Mouse (Mus musculus) adrenal gland, adult 8-10 months (tissue): ENCODE results near the gene Olfr1276. TPM values are rescaled to one million over a fixed set of nuclear protein-coding genes. Genes with fewer than 3 reads are reported as not detected.

Experiments used
- DNase-seq: peaks from one replicate; pipeline ENCODE4 v3.0.0; 2022
- total RNA-seq, 4 experiments: library from RNA; stranded (reverse); gene quantifications; 2 replicates each; pipeline ENCODE4 v1.2.4; 2022

Olfr1276 gene
- not detected for total RNA-seq

DNA sequence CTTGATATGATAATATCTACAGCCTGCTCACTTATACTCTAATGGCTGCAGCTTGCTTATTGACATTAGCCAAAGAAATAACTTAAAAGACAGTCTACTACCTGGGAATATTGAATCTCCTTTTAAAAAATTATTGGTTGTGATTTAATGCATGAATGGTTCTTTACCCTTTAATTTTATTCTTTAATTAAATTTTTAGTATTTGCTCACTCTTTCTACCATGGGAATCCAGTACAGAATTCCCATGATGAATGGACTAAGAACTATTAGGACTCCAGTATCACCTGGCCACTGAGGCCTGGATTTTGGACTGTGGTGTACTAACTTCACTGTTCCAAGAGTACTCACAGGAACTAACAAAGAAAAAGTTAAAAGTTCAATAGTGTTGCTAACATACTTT is at the start of gene Olfr1276:
Olfr1276 (plus strand) TSS at position 301 of the 400 bp plus-strand sequence.
- DNase-seq, result no peak

DNA sequence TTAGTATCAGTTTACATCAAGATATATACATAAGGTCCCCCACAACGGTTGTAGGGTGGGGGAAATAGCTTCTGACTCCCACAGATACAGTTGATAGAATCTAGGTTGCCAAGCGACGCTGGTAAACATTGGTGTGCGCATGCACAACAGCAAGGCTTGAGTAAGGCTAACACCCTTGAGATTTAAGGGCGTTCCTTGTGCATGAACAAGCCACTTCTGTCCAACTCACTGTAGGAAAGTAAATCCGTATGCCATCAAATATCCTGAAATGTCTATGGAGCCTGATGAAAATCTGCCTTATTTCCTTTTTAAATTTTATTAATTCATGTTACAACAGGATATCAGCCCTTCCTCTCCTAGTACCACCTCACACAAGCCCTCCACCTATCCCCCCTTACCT is 24.8 kb upstream of the Olfr1276 start, which contains the start of gene 4930430A15Rik:
4930430A15Rik (minus strand) TSS at position 101 of the 400 bp plus-strand sequence.
- DNase-seq, result no peak

DNA sequence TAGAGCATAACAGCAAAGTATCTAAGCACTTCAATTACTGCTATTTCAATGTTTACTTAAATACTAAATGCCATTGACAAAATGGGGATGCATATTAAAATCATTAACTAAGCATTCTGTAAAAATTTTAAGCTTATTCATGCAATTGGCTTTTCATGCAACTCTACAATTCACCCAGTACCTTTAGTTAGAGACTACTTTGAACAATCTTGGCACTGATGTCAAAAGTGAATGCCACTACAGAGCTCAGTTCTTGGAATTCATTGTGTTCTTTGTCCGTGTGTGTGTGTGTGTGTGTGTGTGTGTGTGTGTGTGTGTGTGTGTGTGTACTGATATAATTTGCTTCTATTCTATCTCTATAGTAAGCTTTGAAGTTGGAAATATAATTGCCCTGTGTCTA is 19.1 kb upstream of the Olfr1276 start, which contains the start of gene Olfr1275:
Olfr1275 (minus strand) TSS at position 101 of the 400 bp plus-strand sequence.
- DNase-seq, result no peak

DNA sequence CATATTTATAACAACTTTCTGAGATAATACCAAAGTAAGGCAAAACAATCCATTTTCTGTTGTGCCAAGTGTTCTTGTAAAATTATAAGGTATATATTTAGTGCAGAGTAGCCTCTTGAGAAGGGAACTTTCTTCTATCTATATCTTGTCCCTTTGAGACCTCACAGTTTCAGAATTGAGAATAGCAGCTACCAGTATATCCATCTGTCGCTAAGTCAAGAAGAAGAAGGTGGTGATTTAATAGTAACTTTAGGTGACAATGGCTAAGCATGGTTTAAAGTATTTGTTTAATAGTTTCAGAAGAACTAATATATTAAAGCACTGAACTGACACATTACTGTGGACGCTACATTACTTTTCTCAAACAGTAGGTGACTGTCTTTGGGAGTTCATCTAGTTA is 19.7 kb downstream of the Olfr1276 start, which contains the start of gene Olfr1277:
Olfr1277 (minus strand) TSS at position 101 of the 400 bp plus-strand sequence.
- no peak for DNase-seq

DNA sequence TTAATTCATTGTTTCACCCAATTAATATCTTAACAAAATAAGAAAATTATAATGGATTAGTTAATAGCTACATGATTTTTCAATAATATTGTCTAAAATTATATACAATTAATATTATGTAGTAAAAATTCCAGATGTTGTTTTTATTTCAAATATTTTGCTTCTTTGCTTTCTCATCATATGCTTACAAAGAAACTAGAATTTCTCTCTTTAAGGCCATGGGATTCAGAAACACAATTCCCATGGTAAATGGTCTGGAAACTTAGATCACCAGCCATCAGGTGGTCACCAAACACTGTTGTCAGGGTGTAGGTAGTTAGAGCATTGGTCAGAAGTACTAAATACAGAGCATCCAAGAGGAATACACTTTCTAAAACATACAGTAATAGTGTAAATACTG is 35.5 kb downstream of the Olfr1276 start, which contains the start of gene Olfr1278:
Olfr1278 (plus strand) TSS at position 301 of the 400 bp plus-strand sequence.
- no peak for DNase-seq

DNA sequence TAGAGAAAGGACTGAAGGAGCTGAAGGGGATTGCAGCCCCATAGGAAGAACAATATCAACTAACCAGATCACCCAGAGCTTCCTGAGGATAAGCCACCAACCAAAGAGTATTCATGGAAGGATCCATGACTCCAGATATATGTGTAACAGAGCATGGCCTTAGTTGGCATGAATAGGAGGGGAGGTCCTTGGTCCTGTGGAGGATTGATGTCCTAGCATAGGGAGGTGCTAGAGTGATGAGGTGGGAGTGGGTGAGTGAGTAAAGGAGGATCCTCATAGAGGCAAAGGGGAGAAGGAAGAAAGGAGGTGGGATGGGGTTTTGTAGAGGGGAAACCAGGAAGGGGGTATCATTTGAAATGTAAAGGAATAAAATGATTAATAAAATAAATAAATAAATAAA is 44.2 kb downstream of the Olfr1276 start:
- no peak for DNase-seq

DNA sequence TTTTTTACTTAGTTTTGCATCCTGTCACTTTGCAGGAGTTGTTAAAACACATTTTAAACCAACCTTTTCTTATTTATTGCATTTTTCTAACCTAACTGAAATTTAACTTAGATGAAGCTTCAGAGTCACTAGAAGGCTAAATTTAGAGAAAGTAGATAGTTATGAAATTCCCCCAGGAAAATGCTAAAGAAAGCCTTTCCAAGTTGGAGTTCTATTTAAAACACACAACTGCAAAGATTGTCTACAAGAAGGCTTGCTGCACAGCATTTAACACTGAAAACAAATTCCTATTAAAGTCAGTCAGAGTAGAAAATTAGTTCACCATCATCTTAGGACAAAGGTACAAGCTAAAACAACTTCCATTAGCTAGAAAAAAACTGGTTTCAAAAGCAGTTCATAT is 46.1 kb downstream of the Olfr1276 start, which contains the start of gene Olfr1279:
Olfr1279 (plus strand) TSS at position 262 of the 400 bp plus-strand sequence.
- DNase-seq, result no peak

Other genes starting within 250 kb of the Olfr1276 start
- not detected for gene Gm13941, start 148.5 kb upstream of the Olfr1276 start, total RNA-seq
- gene Gm15130, start 101.6 kb upstream of the Olfr1276 start, total RNA-seq, result not detected
- not detected for gene 4930430A15Rik, start 24.9 kb upstream of the Olfr1276 start, total RNA-seq
- not detected for gene Olfr1275, start 19.2 kb upstream of the Olfr1276 start, total RNA-seq
- gene Olfr1277, start 19.6 kb downstream of the Olfr1276 start, total RNA-seq, result not detected
- not detected for gene Olfr1278, start 35.6 kb downstream of the Olfr1276 start, total RNA-seq
- not detected for gene Olfr1279, start 46.1 kb downstream of the Olfr1276 start, total RNA-seq
- gene Olfr1280, start 59.5 kb downstream of the Olfr1276 start, total RNA-seq, result not detected
- gene Olfr1281, start 72.0 kb downstream of the Olfr1276 start, total RNA-seq, result not detected
- not detected for gene Olfr1282, start 81.6 kb downstream of the Olfr1276 start, total RNA-seq
- gene Olfr1283, start 112.3 kb downstream of the Olfr1276 start, total RNA-seq, result not detected
- gene Olfr1284, start 121.0 kb downstream of the Olfr1276 start, total RNA-seq, result not detected
- gene Olfr1286, start 168.6 kb downstream of the Olfr1276 start, total RNA-seq, result not detected
- gene Olfr1287, start 194.6 kb downstream of the Olfr1276 start, total RNA-seq, result not detected
- not detected for gene Olfr1288, start 219.6 kb downstream of the Olfr1276 start, total RNA-seq
- not detected for gene Olfr1289, start 226.3 kb downstream of the Olfr1276 start, total RNA-seq
- not detected for gene Olfr1290, start 239.3 kb downstream of the Olfr1276 start, total RNA-seq
- gene Olfr1291-ps1, start 242.7 kb downstream of the Olfr1276 start, total RNA-seq, result not detected